Mouse (Mus musculus): Measurements from ENCODE around the gene Gins2. TPM values are rescaled to one million over a fixed set of nuclear protein-coding genes. Genes with fewer than 3 reads are reported as not detected.
A peak's percentile ranks its signal among the peaks of the same experiment; 100 is the strongest.

The Gins2 gene
- polyA plus RNA-seq (2016; fragmentation: Nextera tagmentation; extraction: Ambion mirVana): 162 and 192 TPM in 2 replicates

GRCm38 (mm10) chr8:120588908-120589771, at the start of gene Gins2:
Gins2 (minus strand) TSS chr8:120589304.
- Histone ChIP-seq H3K4me1 (peaks cover 48% of the 10 kb centered on the region), H3K27ac (replicated peaks) (peak within 1 kb of the TSS; percentile 89), H3K36me3 (peaks cover 35% of the 10 kb centered on the region), H3K4me3 (peak within 1 kb of the TSS; percentile 74), H3K9me3 (replicated peaks) (no peaks in the 10 kb centered on the region), H3K27me3 (ENCODE audit: low read depth, poor library complexity, severe bottlenecking) (no peaks in the 10 kb centered on the region)
- WGBS: under 1% methylated on average over 67 of the region's 67 CpGs
- peak; percentile 100 for DNase-seq (ENCODE audit: low spot score)

GRCm38 (mm10) chr8:120634329-120634839, 45.3 kb upstream of the Gins2 start:
- H3K9me3 ChIP-seq (replicated peaks): peaks cover 8% of the 10 kb centered on the region; the same call in 1 of the 2 replicates
- DNase-seq (ENCODE audit: low spot score): no peak

GRCm38 (mm10) chr8:120633665-120634271, 44.7 kb upstream of the Gins2 start:
- H3K27me3 ChIP-seq (ENCODE audit: low read depth, poor library complexity, severe bottlenecking): peaks cover 83% of the 10 kb centered on the region
- H3K4me1 ChIP-seq: peaks cover 36% of the 10 kb centered on the region
- under 1% methylated on average over 44 of the region's 44 CpGs for WGBS
- peak overlapping the region; percentile 77 for H3K27ac ChIP-seq (replicated peaks)
- peaks cover 8% of the 10 kb centered on the region; the same call in 1 of the 2 replicates for H3K9me3 ChIP-seq (replicated peaks)
- peak overlapping the region; percentile 72 for H3K4me3 ChIP-seq
- no peaks in the 10 kb centered on the region for H3K36me3 ChIP-seq
- peak; percentile 45 for DNase-seq (ENCODE audit: low spot score)

More at GRCm38 (mm10) chr8:120634329-120634839, 45.3 kb upstream of the Gins2 start:
- Histone ChIP-seq H3K36me3 (no peaks in the 10 kb centered on the region), H3K4me3 (peak overlapping the region; percentile 72), H3K27me3 (ENCODE audit: low read depth, poor library complexity, severe bottlenecking) (peaks cover 83% of the 10 kb centered on the region), H3K4me1 (peaks cover 36% of the 10 kb centered on the region), H3K27ac (replicated peaks) (peak overlapping the region; percentile 77)
- WGBS: 3% methylated on average over 36 of the region's 42 CpGs

- Histone ChIP-seq H3K4me1 (peaks cover 36% of the 10 kb centered on the region), H3K9me3 (replicated peaks) (peaks cover 8% of the 10 kb centered on the region; the same call in 1 of the 2 replicates), H3K36me3 (no peaks in the 10 kb centered on the region), H3K27ac (replicated peaks) (peak overlapping the region; percentile 77; the same call in 1 of the 2 replicates), H3K4me3 (peak overlapping the region; percentile 72), H3K27me3 (ENCODE audit: low read depth, poor library complexity, severe bottlenecking) (peaks cover 89% of the 10 kb centered on the region)
- 23% methylated on average over 17 of the region's 17 CpGs for WGBS
- DNase-seq (ENCODE audit: low spot score): no peak
These were observed 44.0 kb upstream of the Gins2 start for GRCm38 (mm10) chr8:120632969-120633664.

GRCm38 (mm10) chr8:120631441-120632375, 42.6 kb upstream of the Gins2 start:
- Histone ChIP-seq H3K27me3 (ENCODE audit: low read depth, poor library complexity, severe bottlenecking) (peaks cover 79% of the 10 kb centered on the region), H3K4me1 (peaks cover 36% of the 10 kb centered on the region), H3K4me3 (no peak overlapping the region), H3K36me3 (no peaks in the 10 kb centered on the region), H3K9me3 (replicated peaks) (peaks cover 5% of the 10 kb centered on the region; the same call in 1 of the 2 replicates), H3K27ac (replicated peaks) (no peak overlapping the region)
- no peak for DNase-seq (ENCODE audit: low spot score)
- 77% methylated on average over 21 of the region's 21 CpGs for WGBS

- H3K4me3 ChIP-seq: no peak overlapping the region
- H3K4me1 ChIP-seq: peaks cover 36% of the 10 kb centered on the region
- 55% methylated on average over 6 of the region's 6 CpGs for WGBS
- DNase-seq (ENCODE audit: low spot score): no peak
- no peak overlapping the region for H3K27ac ChIP-seq (replicated peaks)
- no peaks in the 10 kb centered on the region for H3K36me3 ChIP-seq
- H3K9me3 ChIP-seq (replicated peaks): peaks cover 5% of the 10 kb centered on the region; the same call in 1 of the 2 replicates
- peaks cover 71% of the 10 kb centered on the region for H3K27me3 ChIP-seq (ENCODE audit: low read depth, poor library complexity, severe bottlenecking)
These were observed 41.7 kb upstream of the Gins2 start for GRCm38 (mm10) chr8:120630848-120631247.

GRCm38 (mm10) chr8:120630031-120630430, 40.9 kb upstream of the Gins2 start:
- no peak overlapping the region for H3K27ac ChIP-seq (replicated peaks)
- no peak for DNase-seq (ENCODE audit: low spot score)
- peaks cover 63% of the 10 kb centered on the region for H3K27me3 ChIP-seq (ENCODE audit: low read depth, poor library complexity, severe bottlenecking)
- WGBS: 52% methylated on average over 5 of the region's 5 CpGs
- H3K4me1 ChIP-seq: peaks cover 36% of the 10 kb centered on the region
- H3K4me3 ChIP-seq: no peak overlapping the region
- no peaks in the 10 kb centered on the region for H3K36me3 ChIP-seq
- peaks cover 5% of the 10 kb centered on the region; the same call in 1 of the 2 replicates for H3K9me3 ChIP-seq (replicated peaks)

GRCm38 (mm10) chr8:120627298-120627697, 38.2 kb upstream of the Gins2 start:
- H3K27ac ChIP-seq (replicated peaks): no peak overlapping the region
- peaks cover 38% of the 10 kb centered on the region for H3K4me1 ChIP-seq
- H3K9me3 ChIP-seq (replicated peaks): no peaks in the 10 kb centered on the region
- 85% methylated on average over 5 of the region's 5 CpGs for WGBS
- H3K36me3 ChIP-seq: no peaks in the 10 kb centered on the region
- H3K27me3 ChIP-seq (ENCODE audit: low read depth, poor library complexity, severe bottlenecking): peaks cover 35% of the 10 kb centered on the region
- no peak for DNase-seq (ENCODE audit: low spot score)
- H3K4me3 ChIP-seq: no peak overlapping the region

GRCm38 (mm10) chr8:120626461-120626860, 37.4 kb upstream of the Gins2 start:
- 71% methylated on average over 11 of the region's 11 CpGs for WGBS
- no peak for DNase-seq (ENCODE audit: low spot score)
- Histone ChIP-seq H3K27me3 (ENCODE audit: low read depth, poor library complexity, severe bottlenecking) (peaks cover 27% of the 10 kb centered on the region), H3K36me3 (no peaks in the 10 kb centered on the region), H3K27ac (replicated peaks) (no peak overlapping the region), H3K4me3 (no peak overlapping the region), H3K4me1 (peaks cover 45% of the 10 kb centered on the region), H3K9me3 (replicated peaks) (no peaks in the 10 kb centered on the region)

- H3K4me3 ChIP-seq: 0 out of 2 replicates have a peak overlapping the region, but pooled peaks have one; percentile 0
- no peaks in the 10 kb centered on the region for H3K9me3 ChIP-seq (replicated peaks)
- WGBS: 5% methylated on average over 2 of the region's 2 CpGs
- H3K4me1 ChIP-seq: peaks cover 52% of the 10 kb centered on the region
- DNase-seq (ENCODE audit: low spot score): no peak
- no peaks in the 10 kb centered on the region for H3K36me3 ChIP-seq
- peaks cover 9% of the 10 kb centered on the region; the same call in 1 of the 2 replicates for H3K27me3 ChIP-seq (ENCODE audit: low read depth, poor library complexity, severe bottlenecking)
- peak overlapping the region; percentile 68 for H3K27ac ChIP-seq (replicated peaks)
These were observed 34.5 kb upstream of the Gins2 start for GRCm38 (mm10) chr8:120623608-120624007.

- Histone ChIP-seq H3K27me3 (ENCODE audit: low read depth, poor library complexity, severe bottlenecking) (0 out of 2 replicates have a peak, but pooled peaks cover 3% of the 10 kb centered on the region), H3K36me3 (no peaks in the 10 kb centered on the region), H3K4me1 (peaks cover 67% of the 10 kb centered on the region), H3K27ac (replicated peaks) (peak overlapping the region; percentile 81), H3K9me3 (replicated peaks) (no peaks in the 10 kb centered on the region), H3K4me3 (no peak overlapping the region)
- 62% methylated on average over 14 of the region's 14 CpGs for whole genome bisulfite sequencing
- no peak for DNase-seq (ENCODE audit: low spot score)
These were observed 33.1 kb upstream of the Gins2 start for GRCm38 (mm10) chr8:120622161-120622560.

Data from midbrain, embryonic 10.5 days (tissue).